Mouse (Mus musculus) thymus, adult 2 months (tissue): ENCODE measurements around the gene Erg.

ENCODE experiments used
- CTCF ChIP-seq: fragments of 200-500 bp; IDR thresholded peaks from 2 replicates; pipeline ENCODE4 v1.5.1; 2012; ENCODE audit warnings: mild to moderate bottlenecking, control low read depth, low read length, moderate library complexity, borderline replicate concordance; ENCODE audit not compliant: control insufficient read depth, poor library complexity, insufficient read depth; ENCODE audit errors: extremely low read depth
- POLR2A ChIP-seq: fragments of 200-500 bp; IDR thresholded peaks from 2 replicates; pipeline ENCODE4 v1.6.1; 2012; ENCODE audit warnings: mild to moderate bottlenecking, low read length, control low read depth, moderate library complexity; ENCODE audit not compliant: control insufficient read depth, poor library complexity, insufficient read depth; ENCODE audit errors: extremely low read depth

- TF ChIP-seq CTCF: no peak
- no peak for TF ChIP-seq POLR2A
Measured at GRCm38 (mm10) chr16:95579289-95579688, 7.1 kb downstream of the Erg start.
